Mouse (Mus musculus): ENCODE data around the gene Nadsyn1.

- no peak for TF ChIP-seq CTCF (IDR thresholded peaks at IDR 0.05; ENCODE audit: borderline replicate concordance, insufficient read depth, low read length)
- TF ChIP-seq POLR2A (IDR thresholded peaks at IDR 0.05; ENCODE audit: low read depth, low read length), result no peak
These were observed 25.6 kb upstream of the Nadsyn1 start for GRCm38 (mm10) chr7:143848127-143848767.

Data from embryonic fibroblast, embryonic 13.5 days (primary cell).